Mouse (Mus musculus): ENCODE results near the gene Cyb561a3. TPM values are rescaled to one million over a fixed set of nuclear protein-coding genes. Genes with fewer than 3 reads are reported as not detected.

Cyb561a3 gene
- total RNA-seq, 2 experiments from 2014 or later: 12.3 to 14.2 TPM

- no peak for DNase-seq
Observed at GRCm38 (mm10) chr19:10590301-10590700, 13.3 kb downstream of the Cyb561a3 start.

GRCm38 (mm10) chr19:10591659-10592377, 14.8 kb downstream of the Cyb561a3 start:
- DNase-seq: no peak

GRCm38 (mm10) chr19:10598188-10598587, 21.2 kb downstream of the Cyb561a3 start:
- no peak for DNase-seq

GRCm38 (mm10) chr19:10599648-10600047, 22.7 kb downstream of the Cyb561a3 start:
- no peak for DNase-seq

GRCm38 (mm10) chr19:10602247-10602769, 25.3 kb downstream of the Cyb561a3 start:
- DNase-seq: no peak

GRCm38 (mm10) chr19:10602787-10603186, 25.8 kb downstream of the Cyb561a3 start:
- peak; percentile 92 to 93 for DNase-seq

- DNase-seq: peak in 1 of 2 experiments; percentile 22
Observed at GRCm38 (mm10) chr19:10603660-10604523, 26.9 kb downstream of the Cyb561a3 start.

- no peak for DNase-seq
Observed at GRCm38 (mm10) chr19:10604534-10604933, 27.6 kb downstream of the Cyb561a3 start.

- peak; percentile 99 for DNase-seq
Observed at GRCm38 (mm10) chr19:10605293-10605900, 28.4 kb downstream of the Cyb561a3 start, which contains the start of the genes Ddb1 and Tkfc. Gene Ddb1 (plus strand): TSS chr19:10605327. Gene Tkfc (minus strand): TSS chr19:10605654.

GRCm38 (mm10) chr19:10605901-10606622, 29.1 kb downstream of the Cyb561a3 start:
- no peak for DNase-seq

GRCm38 (mm10) chr19:10608573-10609240, 31.7 kb downstream of the Cyb561a3 start:
- no peak for DNase-seq

- DNase-seq: peak in 1 of 2 experiments; percentile 26
Observed at GRCm38 (mm10) chr19:10634106-10634871, 57.3 kb downstream of the Cyb561a3 start, which contains the start of gene Vwce. Gene Vwce (plus strand): TSS chr19:10634213.

- DNase-seq: peak; percentile 42 to 48
Observed at GRCm38 (mm10) chr19:10634872-10635318, 57.9 kb downstream of the Cyb561a3 start.

- DNase-seq: no peak
Observed at GRCm38 (mm10) chr19:10637840-10638239, 60.9 kb downstream of the Cyb561a3 start.

- no peak for DNase-seq
Observed at GRCm38 (mm10) chr19:10640080-10640479, 63.1 kb downstream of the Cyb561a3 start.

- no peak for DNase-seq
Observed at GRCm38 (mm10) chr19:10640589-10641378, 63.8 kb downstream of the Cyb561a3 start.
